Comparison of ENCODE assay signal across 13 mouse cellular contexts in the genomic region with DNA sequence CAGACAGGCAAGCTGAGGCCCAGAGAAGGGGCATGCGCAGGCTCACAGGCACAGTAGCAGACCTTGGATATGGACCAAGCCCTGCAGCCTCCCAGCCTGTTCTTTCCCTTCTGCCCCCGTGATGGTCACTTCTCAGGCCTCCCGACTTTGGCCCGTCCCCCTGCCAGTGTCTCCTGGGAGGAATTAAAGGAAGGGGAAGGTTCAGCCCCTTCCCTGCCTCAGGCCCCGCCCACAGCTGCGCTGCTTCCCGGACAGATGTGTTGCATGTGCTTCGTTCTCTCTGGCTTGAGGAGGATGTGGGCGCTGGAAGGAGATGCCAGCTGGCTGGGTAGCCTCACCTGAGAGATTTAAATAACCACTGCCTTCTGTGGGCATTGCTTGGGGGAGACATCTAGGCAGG. TPM values are rescaled to one million over a fixed set of nuclear protein-coding genes. Genes with fewer than 3 reads are reported as not detected.
DNase-seq lines count a peak whose midpoint lies in the region; ATAC-seq lines count a peak whose summit lies in the region.
"Had no signal": no experiment of that assay in that cellular context is flagged by ENCODE, and none has a peak within 500 bp of the region (broad histone marks: within the 10 kb centered on the region; RNA-seq: fewer than 3 reads in every experiment).

No protein-coding gene starts in this region.

- no peak overlapping the region for H3K27ac ChIP-seq in hindbrain, embryonic 10.5 days
- H3K27ac ChIP-seq in hindbrain, embryonic 12.5 days = no peak overlapping the region
- H3K27ac ChIP-seq: forebrain, embryonic 12.5 days had no signal

- H3K4me1 ChIP-seq in hindbrain, embryonic 10.5 days (replicated peaks) = peaks cover 54% of the 10 kb centered on the region
- H3K4me1 ChIP-seq in hindbrain, embryonic 12.5 days = peaks cover 40% of the 10 kb centered on the region

- H3K9me3 ChIP-seq in hindbrain, embryonic 10.5 days = no peaks in the 10 kb centered on the region
- H3K9me3 ChIP-seq in hindbrain, embryonic 12.5 days (replicated peaks) = no peaks in the 10 kb centered on the region
- H3K9me3 ChIP-seq: forebrain, embryonic 12.5 days had no signal

- H3K27me3 ChIP-seq in hindbrain, embryonic 10.5 days (ENCODE audit: insufficient read depth, poor library complexity, severe bottlenecking) = peaks cover 100% of the 10 kb centered on the region
- peaks cover 89% of the 10 kb centered on the region for H3K27me3 ChIP-seq in hindbrain, embryonic 12.5 days

- H3K9ac ChIP-seq in hindbrain, embryonic 12.5 days = no peak overlapping the region
- H3K9ac ChIP-seq: forebrain, embryonic 12.5 days had no signal

- no peak overlapping the region for H3K4me3 ChIP-seq in hindbrain, embryonic 10.5 days
- H3K4me3 ChIP-seq in hindbrain, embryonic 12.5 days = no peak overlapping the region
- H3K4me3 ChIP-seq: forebrain, embryonic 12.5 days had no signal

- H3K4me2 ChIP-seq in hindbrain, embryonic 12.5 days (replicated peaks) = no peak overlapping the region
- H3K4me2 ChIP-seq: forebrain, embryonic 12.5 days had no signal

- DNase-seq in hindbrain, embryonic 10.5 days (ENCODE audit: low spot score) = peak; percentile 42
- DNase-seq in 3134 (ENCODE audit: extremely low read depth, insufficient read length, low spot score) = peak; percentile 42
- DNase-seq in embryo, embryonic 10.5 days (ENCODE audit: low spot score) = peak; percentile 57
- peak; percentile 25 to 57 for DNase-seq in kidney, postnatal 36 days
- no peak for DNase-seq in left cerebral cortex, adult 18-20 months (ENCODE audit: low spot score in 2 of 2)
- DNase-seq in cerebellum, adult 18-20 months = no peak
- DNase-seq in left cerebral cortex, adult 9 months (ENCODE audit: low spot score in 2 of 2) = no peak
- DNase-seq: cerebellum, adult 2 months had no signal

- no peak for ATAC-seq in hindbrain, embryonic 12.5 days (ENCODE audit: low FRiP score)

- WGBS in hindbrain, embryonic 10.5 days = 8% methylated on average over 9 of the region's 9 CpGs
- 10% methylated on average over 9 of the region's 9 CpGs for WGBS in hindbrain, embryonic 12.5 days

- no peaks in the 10 kb centered on the region for H3K36me3 ChIP-seq in hindbrain, embryonic 10.5 days
- H3K36me3 ChIP-seq in hindbrain, embryonic 12.5 days = no peaks in the 10 kb centered on the region
- H3K36me3 ChIP-seq: forebrain, embryonic 12.5 days had no signal

RNA-seq across cellular contexts. Expression of a gene that starts 2.3 kb away (rescaled TPM):
- polyA plus RNA-seq in hindbrain, embryonic 10.5 days (2016; fragmentation: Nextera tagmentation; extraction: Ambion mirVana) = 11.4 and 21.5 TPM in 2 replicates
- polyA plus RNA-seq in hindbrain, embryonic 12.5 days (2016; fragmentation: Nextera tagmentation; extraction: Ambion mirVana) = 32.2 and 39.2 TPM in 2 replicates
- total RNA-seq in left cerebral cortex, adult 18-20 months (2021) = under 1 TPM; 0.35 to 0.63 TPM
- total RNA-seq: hematopoietic stem cell, adult 5-6 weeks had no signal

RNA-seq across cellular contexts. Expression of a gene that starts 8.9 kb away (rescaled TPM):
- polyA plus RNA-seq in hindbrain, embryonic 10.5 days (2016; fragmentation: Nextera tagmentation; extraction: Ambion mirVana) = not detected in 2 replicates
- not detected in 2 replicates for polyA plus RNA-seq in hindbrain, embryonic 12.5 days (2016; fragmentation: Nextera tagmentation; extraction: Ambion mirVana)
- total RNA-seq in left cerebral cortex, adult 18-20 months (2021) = 100 to 1,000 TPM; 184 TPM
- total RNA-seq: CH12.LX; hematopoietic stem cell, adult 5-6 weeks had no signal
- polyA plus RNA-seq: forebrain, embryonic 12.5 days; liver, embryonic 16.5 days had no signal

RNA-seq across cellular contexts. Expression of a gene that starts 32.6 kb away (rescaled TPM):
- 46.9 and 50.1 TPM in 2 replicates for polyA plus RNA-seq in hindbrain, embryonic 10.5 days (2016; fragmentation: Nextera tagmentation; extraction: Ambion mirVana)
- polyA plus RNA-seq in hindbrain, embryonic 12.5 days (2016; fragmentation: Nextera tagmentation; extraction: Ambion mirVana) = 76.5 and 77.2 TPM in 2 replicates
- total RNA-seq in left cerebral cortex, adult 18-20 months (2021) = 100 to 1,000 TPM; 304 to 309 TPM

RNA-seq across cellular contexts. Expression of a gene that starts 58.6 kb away (rescaled TPM):
- 148 and 190 TPM in 2 replicates for polyA plus RNA-seq in hindbrain, embryonic 10.5 days (2016; fragmentation: Nextera tagmentation; extraction: Ambion mirVana)
- polyA plus RNA-seq in hindbrain, embryonic 12.5 days (2016; fragmentation: Nextera tagmentation; extraction: Ambion mirVana) = 280 and 284 TPM in 2 replicates
- total RNA-seq in left cerebral cortex, adult 18-20 months (2021) = 100 to 1,000 TPM; 135 to 149 TPM

Comparison
In these comparisons a context has a peak if more than half of its experiments do, and no peak if none do; other contexts are left out.
1. DNase-seq: peak in hindbrain, embryonic 10.5 days (single experiment), 3134 (single experiment), embryo, embryonic 10.5 days (single experiment) and kidney, postnatal 36 days (2 of 2); none in left cerebral cortex, adult 18-20 months (0 of 2), cerebellum, adult 18-20 months (0 of 2) and left cerebral cortex, adult 9 months (0 of 2).